Mouse (Mus musculus): ENCODE measurements around the gene 4930430A15Rik. TPM values are rescaled to one million over a fixed set of nuclear protein-coding genes. Genes with fewer than 3 reads are reported as not detected.

4930430A15Rik gene
- not detected in 2 replicates for polyA plus RNA-seq (2015; fragmentation: Nextera tagmentation; extraction: Ambion mirVana)

DNA sequence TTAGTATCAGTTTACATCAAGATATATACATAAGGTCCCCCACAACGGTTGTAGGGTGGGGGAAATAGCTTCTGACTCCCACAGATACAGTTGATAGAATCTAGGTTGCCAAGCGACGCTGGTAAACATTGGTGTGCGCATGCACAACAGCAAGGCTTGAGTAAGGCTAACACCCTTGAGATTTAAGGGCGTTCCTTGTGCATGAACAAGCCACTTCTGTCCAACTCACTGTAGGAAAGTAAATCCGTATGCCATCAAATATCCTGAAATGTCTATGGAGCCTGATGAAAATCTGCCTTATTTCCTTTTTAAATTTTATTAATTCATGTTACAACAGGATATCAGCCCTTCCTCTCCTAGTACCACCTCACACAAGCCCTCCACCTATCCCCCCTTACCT is at the start of gene 4930430A15Rik:
Gene 4930430A15Rik, minus strand, starts transcription at position 101 of the 400 bp plus-strand sequence.
- 0 out of 2 replicates have a peak, but pooled peaks cover 3% of the 10 kb centered on the region for H3K9me3 ChIP-seq
- H3K9ac ChIP-seq: no peak within 1 kb of the TSS
- H3K4me1 ChIP-seq: no peaks in the 10 kb centered on the region
- no peak for ATAC-seq (ENCODE audit: extremely low read depth, insufficient number of reproducible peaks, low FRiP score, low TSS enrichment)
- no peak within 1 kb of the TSS for H3K4me3 ChIP-seq
- H3K4me2 ChIP-seq: no peak within 1 kb of the TSS
- H3K27ac ChIP-seq (replicated peaks): no peak within 1 kb of the TSS
- no peaks in the 10 kb centered on the region for H3K36me3 ChIP-seq
- H3K27me3 ChIP-seq (replicated peaks): no peaks in the 10 kb centered on the region
- 73% methylated on average over 6 of the region's 6 CpGs for WGBS

- Histone ChIP-seq H3K4me1 (no peaks in the 10 kb centered on the region), H3K27ac (replicated peaks) (no peak within 1 kb of the TSS), H3K4me3 (no peak within 1 kb of the TSS), H3K27me3 (replicated peaks) (no peaks in the 10 kb centered on the region), H3K9ac (no peak within 1 kb of the TSS), H3K4me2 (no peak within 1 kb of the TSS), H3K36me3 (no peaks in the 10 kb centered on the region), H3K9me3 (no peaks in the 10 kb centered on the region)
- 66% methylated on average over 2 of the region's 2 CpGs for WGBS
- no peak for ATAC-seq (ENCODE audit: extremely low read depth, insufficient number of reproducible peaks, low FRiP score, low TSS enrichment)
These were observed 44.6 kb upstream of the 4930430A15Rik start, which contains the start of gene Olfr1277 for GRCm38 (mm10) chr2:111274006-111274405. Gene Olfr1277, minus strand, starts transcription at chr2:111274106.

DNA sequence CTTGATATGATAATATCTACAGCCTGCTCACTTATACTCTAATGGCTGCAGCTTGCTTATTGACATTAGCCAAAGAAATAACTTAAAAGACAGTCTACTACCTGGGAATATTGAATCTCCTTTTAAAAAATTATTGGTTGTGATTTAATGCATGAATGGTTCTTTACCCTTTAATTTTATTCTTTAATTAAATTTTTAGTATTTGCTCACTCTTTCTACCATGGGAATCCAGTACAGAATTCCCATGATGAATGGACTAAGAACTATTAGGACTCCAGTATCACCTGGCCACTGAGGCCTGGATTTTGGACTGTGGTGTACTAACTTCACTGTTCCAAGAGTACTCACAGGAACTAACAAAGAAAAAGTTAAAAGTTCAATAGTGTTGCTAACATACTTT is 24.8 kb upstream of the 4930430A15Rik start, which contains the start of gene Olfr1276:
Gene Olfr1276, plus strand, starts transcription at position 301 of the 400 bp plus-strand sequence.
- Histone ChIP-seq H3K27ac (replicated peaks) (no peak within 1 kb of the TSS), H3K9me3 (no peaks in the 10 kb centered on the region), H3K4me2 (no peak within 1 kb of the TSS), H3K27me3 (replicated peaks) (no peaks in the 10 kb centered on the region), H3K9ac (no peak within 1 kb of the TSS), H3K4me3 (no peak within 1 kb of the TSS), H3K4me1 (no peaks in the 10 kb centered on the region), H3K36me3 (no peaks in the 10 kb centered on the region)
- no peak for ATAC-seq (ENCODE audit: extremely low read depth, insufficient number of reproducible peaks, low FRiP score, low TSS enrichment)

DNA sequence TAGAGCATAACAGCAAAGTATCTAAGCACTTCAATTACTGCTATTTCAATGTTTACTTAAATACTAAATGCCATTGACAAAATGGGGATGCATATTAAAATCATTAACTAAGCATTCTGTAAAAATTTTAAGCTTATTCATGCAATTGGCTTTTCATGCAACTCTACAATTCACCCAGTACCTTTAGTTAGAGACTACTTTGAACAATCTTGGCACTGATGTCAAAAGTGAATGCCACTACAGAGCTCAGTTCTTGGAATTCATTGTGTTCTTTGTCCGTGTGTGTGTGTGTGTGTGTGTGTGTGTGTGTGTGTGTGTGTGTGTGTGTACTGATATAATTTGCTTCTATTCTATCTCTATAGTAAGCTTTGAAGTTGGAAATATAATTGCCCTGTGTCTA is 5.8 kb upstream of the 4930430A15Rik start, which contains the start of gene Olfr1275:
Gene Olfr1275, minus strand, starts transcription at position 101 of the 400 bp plus-strand sequence.
- Histone ChIP-seq H3K4me2 (no peak within 1 kb of the TSS), H3K36me3 (no peaks in the 10 kb centered on the region), H3K4me3 (no peak within 1 kb of the TSS), H3K27ac (replicated peaks) (no peak within 1 kb of the TSS), H3K9me3 (no peaks in the 10 kb centered on the region), H3K27me3 (replicated peaks) (no peaks in the 10 kb centered on the region), H3K4me1 (no peaks in the 10 kb centered on the region), H3K9ac (no peak within 1 kb of the TSS)
- ATAC-seq (ENCODE audit: extremely low read depth, insufficient number of reproducible peaks, low FRiP score, low TSS enrichment): no peak
- WGBS: 61% methylated on average over 1 of the region's 1 CpGs

DNA sequence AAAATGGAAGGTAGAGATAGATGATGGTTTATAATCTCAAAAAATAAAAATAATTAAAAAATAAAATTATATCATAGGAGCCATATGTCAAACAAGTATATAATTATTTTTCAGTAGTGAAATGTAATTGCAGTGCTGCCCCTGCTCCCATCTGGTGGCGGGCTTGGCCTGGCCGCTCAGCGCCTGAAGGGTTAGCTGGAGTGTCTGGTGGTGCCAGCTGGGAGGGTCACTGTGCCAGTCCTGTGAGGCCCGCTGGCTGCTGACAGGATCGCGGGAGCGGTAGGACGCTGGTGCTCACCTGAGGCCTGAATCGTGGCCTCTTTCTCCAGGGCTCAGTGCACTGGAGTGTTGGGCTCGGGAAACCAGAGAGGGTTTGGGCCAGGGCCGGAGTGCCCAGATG is 47.3 kb downstream of the 4930430A15Rik start:
- 88% methylated on average over 11 of the region's 11 CpGs for WGBS
- H3K4me2 ChIP-seq: no peak overlapping the region
- no peak for ATAC-seq (ENCODE audit: extremely low read depth, insufficient number of reproducible peaks, low FRiP score, low TSS enrichment)

GRCm38 (mm10) chr2:111152836-111153235 is 76.6 kb downstream of the 4930430A15Rik start, which contains the start of gene Gm15130:
Gene Gm15130, minus strand, starts transcription at chr2:111152936.
- ATAC-seq (ENCODE audit: extremely low read depth, insufficient number of reproducible peaks, low FRiP score, low TSS enrichment): no peak
- Histone ChIP-seq H3K9me3 (no peaks in the 10 kb centered on the region), H3K4me2 (no peak within 1 kb of the TSS), H3K36me3 (no peaks in the 10 kb centered on the region), H3K27me3 (replicated peaks) (no peaks in the 10 kb centered on the region), H3K27ac (replicated peaks) (no peak within 1 kb of the TSS), H3K4me1 (no peaks in the 10 kb centered on the region), H3K9ac (no peak within 1 kb of the TSS), H3K4me3 (no peak within 1 kb of the TSS)
- 59% methylated on average over 2 of the region's 2 CpGs for WGBS

More for the DNA sequence above, 47.3 kb downstream of the 4930430A15Rik start:
- H3K4me3 ChIP-seq: no peak overlapping the region
- H3K9ac ChIP-seq: no peak overlapping the region
- no peaks in the 10 kb centered on the region for H3K36me3 ChIP-seq
- H3K4me1 ChIP-seq: no peaks in the 10 kb centered on the region
- no peak overlapping the region for H3K27ac ChIP-seq (replicated peaks)
- H3K27me3 ChIP-seq (replicated peaks): no peaks in the 10 kb centered on the region
- no peaks in the 10 kb centered on the region for H3K9me3 ChIP-seq

DNA sequence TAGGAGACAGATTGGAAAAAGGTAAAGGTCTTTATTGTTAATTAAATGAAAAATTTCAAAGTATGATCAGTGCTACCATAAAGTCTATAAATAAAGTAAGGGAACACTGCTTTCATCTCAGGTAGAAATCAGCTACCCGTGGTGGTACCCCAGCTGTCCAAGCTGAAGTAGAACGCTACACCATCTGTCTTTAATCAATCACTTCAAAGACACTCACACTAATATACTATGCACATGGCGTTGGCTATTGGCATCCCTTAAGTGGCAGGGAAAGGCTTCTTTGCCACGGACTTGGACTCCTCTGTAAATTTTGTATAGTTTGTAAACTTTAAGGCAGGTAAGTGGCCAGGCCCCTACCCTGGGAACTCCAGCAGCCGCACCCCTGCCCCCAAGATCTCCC is 93.7 kb downstream of the 4930430A15Rik start:
- Histone ChIP-seq H3K9ac (no peak overlapping the region), H3K4me2 (no peak overlapping the region), H3K9me3 (no peaks in the 10 kb centered on the region), H3K4me3 (no peak overlapping the region), H3K27ac (replicated peaks) (no peak overlapping the region), H3K27me3 (replicated peaks) (no peaks in the 10 kb centered on the region), H3K4me1 (no peaks in the 10 kb centered on the region), H3K36me3 (no peaks in the 10 kb centered on the region)
- no peak for ATAC-seq (ENCODE audit: extremely low read depth, insufficient number of reproducible peaks, low FRiP score, low TSS enrichment)
- WGBS: 63% methylated on average over 5 of the region's 5 CpGs

Other genes with a start within 250 kb of the 4930430A15Rik start
- not detected in 2 replicates for gene Gm13941, start 123.6 kb downstream of the 4930430A15Rik start, polyA plus RNA-seq (2015; fragmentation: Nextera tagmentation; extraction: Ambion mirVana)
- gene Gm15130, start 76.7 kb downstream of the 4930430A15Rik start, polyA plus RNA-seq (2015; fragmentation: Nextera tagmentation; extraction: Ambion mirVana): not detected in 2 replicates
- gene Olfr1275, start 5.7 kb upstream of the 4930430A15Rik start, polyA plus RNA-seq (2015; fragmentation: Nextera tagmentation; extraction: Ambion mirVana): not detected in 2 replicates
- not detected in 2 replicates for gene Olfr1276, start 24.9 kb upstream of the 4930430A15Rik start, polyA plus RNA-seq (2015; fragmentation: Nextera tagmentation; extraction: Ambion mirVana)
- not detected in 2 replicates for gene Olfr1277, start 44.5 kb upstream of the 4930430A15Rik start, polyA plus RNA-seq (2015; fragmentation: Nextera tagmentation; extraction: Ambion mirVana)
- gene Olfr1278, start 60.5 kb upstream of the 4930430A15Rik start, polyA plus RNA-seq (2015; fragmentation: Nextera tagmentation; extraction: Ambion mirVana): not detected in 2 replicates
- not detected in 2 replicates for gene Olfr1279, start 71.0 kb upstream of the 4930430A15Rik start, polyA plus RNA-seq (2015; fragmentation: Nextera tagmentation; extraction: Ambion mirVana)
- gene Olfr1280, start 84.4 kb upstream of the 4930430A15Rik start, polyA plus RNA-seq (2015; fragmentation: Nextera tagmentation; extraction: Ambion mirVana): not detected in 2 replicates
- gene Olfr1281, start 96.9 kb upstream of the 4930430A15Rik start, polyA plus RNA-seq (2015; fragmentation: Nextera tagmentation; extraction: Ambion mirVana): not detected in 2 replicates
- not detected in 2 replicates for gene Olfr1282, start 106.5 kb upstream of the 4930430A15Rik start, polyA plus RNA-seq (2015; fragmentation: Nextera tagmentation; extraction: Ambion mirVana)
- not detected in 2 replicates for gene Olfr1283, start 137.2 kb upstream of the 4930430A15Rik start, polyA plus RNA-seq (2015; fragmentation: Nextera tagmentation; extraction: Ambion mirVana)
- gene Olfr1284, start 145.9 kb upstream of the 4930430A15Rik start, polyA plus RNA-seq (2015; fragmentation: Nextera tagmentation; extraction: Ambion mirVana): not detected in 2 replicates
- not detected in 2 replicates for gene Olfr1286, start 193.5 kb upstream of the 4930430A15Rik start, polyA plus RNA-seq (2015; fragmentation: Nextera tagmentation; extraction: Ambion mirVana)
- not detected in 2 replicates for gene Olfr1287, start 219.5 kb upstream of the 4930430A15Rik start, polyA plus RNA-seq (2015; fragmentation: Nextera tagmentation; extraction: Ambion mirVana)
- gene Olfr1288, start 244.5 kb upstream of the 4930430A15Rik start, polyA plus RNA-seq (2015; fragmentation: Nextera tagmentation; extraction: Ambion mirVana): not detected in 2 replicates

Data from heart, embryonic 13.5 days (tissue).